Comparison of ENCODE assay signal across 8 mouse cellular contexts in the genomic region with DNA sequence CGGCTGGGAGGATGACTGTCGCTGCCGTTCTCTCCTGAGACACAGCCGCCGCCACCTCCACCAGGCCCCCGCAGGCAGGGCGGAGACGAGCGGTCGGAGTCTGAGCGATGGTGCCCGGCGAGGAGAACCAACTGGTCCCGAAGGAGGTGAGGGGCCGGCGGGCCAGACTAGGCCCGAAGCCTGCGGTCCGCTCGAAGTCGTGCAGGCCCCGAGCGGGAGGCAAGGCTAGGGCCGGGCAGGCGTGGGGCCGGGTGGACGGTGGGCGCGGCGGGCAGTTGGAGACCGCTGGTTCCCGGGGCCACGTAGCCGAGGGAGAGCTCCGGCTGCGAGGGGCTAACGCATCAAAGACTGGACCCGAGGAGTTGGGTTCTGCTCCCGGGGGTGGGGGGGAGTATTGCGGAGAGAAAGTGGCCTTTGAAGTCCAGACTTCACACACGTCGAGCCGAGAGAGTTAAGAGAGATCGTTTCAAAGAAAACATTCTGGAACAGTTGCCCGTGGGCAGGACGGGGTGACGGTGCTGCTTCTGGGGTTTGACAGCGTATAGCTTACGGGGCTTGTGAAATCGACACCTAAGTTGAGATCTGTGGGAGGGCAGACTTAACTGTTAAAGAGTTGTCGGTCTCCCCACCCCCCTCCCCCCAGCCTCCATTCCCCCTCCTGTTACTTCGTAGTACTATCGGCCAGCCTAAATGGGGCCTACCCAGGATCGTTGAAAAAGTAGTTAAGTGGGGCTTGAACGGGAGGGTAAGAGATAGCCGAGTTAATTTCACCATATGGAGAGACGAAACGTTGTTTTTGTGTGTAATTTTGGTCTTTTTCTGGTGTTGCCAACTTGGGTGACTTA. TPM values are rescaled to one million over a fixed set of nuclear protein-coding genes. Genes with fewer than 3 reads are reported as not detected.
DNase-seq lines count a peak whose midpoint lies in the region; ATAC-seq and TF ChIP-seq lines count a peak whose summit lies in the region.

No protein-coding gene starts in this region.

- no peak for TF ChIP-seq CTCF in testis, adult 2 months (IDR thresholded peaks at IDR 0.05; ENCODE audit: control insufficient read depth, insufficient read depth, insufficient replicate concordance, low read depth, low read length)

- H3K4me1 ChIP-seq in testis, adult 2 months (ENCODE audit: control insufficient read depth, insufficient read depth, low read length), result peaks cover 9% of the 10 kb centered on the region
- peaks cover 32% of the 10 kb centered on the region for H3K4me1 ChIP-seq in forebrain, embryonic 10.5 days
- peaks cover 21% of the 10 kb centered on the region for H3K4me1 ChIP-seq in intestine, embryonic 16.5 days (ENCODE audit: control insufficient read depth, insufficient read depth, low read length)
- H3K4me1 ChIP-seq in midbrain, embryonic 10.5 days, result peaks cover 34% of the 10 kb centered on the region

- peak overlapping the region; percentile 97 for H3K4me3 ChIP-seq in testis, adult 2 months (ENCODE audit: control insufficient read depth, low read depth, low read length)
- peak overlapping the region; percentile 94 for H3K4me3 ChIP-seq in forebrain, embryonic 10.5 days
- peak overlapping the region; percentile 71 for H3K4me3 ChIP-seq in intestine, embryonic 16.5 days (ENCODE audit: low read length)
- peak overlapping the region; percentile 82 for H3K4me3 ChIP-seq in midbrain, embryonic 10.5 days

- H3K27me3 ChIP-seq in testis, adult 2 months (ENCODE audit: control insufficient read depth, insufficient read depth, low read length), result no peaks in the 10 kb centered on the region
- peaks cover 12% of the 10 kb centered on the region; the same call in 1 of the 2 replicates for H3K27me3 ChIP-seq in forebrain, embryonic 10.5 days (ENCODE audit: poor library complexity, severe bottlenecking)
- no peaks in the 10 kb centered on the region for H3K27me3 ChIP-seq in intestine, embryonic 16.5 days (replicated peaks; ENCODE audit: control insufficient read depth, insufficient read depth, low read length)
- H3K27me3 ChIP-seq in midbrain, embryonic 10.5 days (ENCODE audit: low read depth, poor library complexity, severe bottlenecking), result no peaks in the 10 kb centered on the region

- H3K9ac ChIP-seq in intestine, embryonic 16.5 days (ENCODE audit: low read depth, low read length), result peak overlapping the region; percentile 92

- no peaks in the 10 kb centered on the region for H3K9me3 ChIP-seq in forebrain, embryonic 10.5 days
- H3K9me3 ChIP-seq in intestine, embryonic 16.5 days (ENCODE audit: control insufficient read depth, low read length), result no peaks in the 10 kb centered on the region
- H3K9me3 ChIP-seq in midbrain, embryonic 10.5 days (replicated peaks), result no peaks in the 10 kb centered on the region

- peak overlapping the region; percentile 50 for H3K4me2 ChIP-seq in intestine, embryonic 16.5 days (ENCODE audit: low read depth, low read length)

- DNase-seq in adrenal gland, postnatal 25 days, result peak; percentile 66
- DNase-seq in adrenal gland, adult 18-20 months (ENCODE audit: low spot score in 2 of 2), result no peak
- no peak for DNase-seq in testis, postnatal 10 days (ENCODE audit: low spot score)
- DNase-seq in forebrain, embryonic 10.5 days (ENCODE audit: extremely low spot score, low spot score), result no peak
- no peak for DNase-seq in midbrain, embryonic 10.5 days (ENCODE audit: low spot score)
- DNase-seq in thymus, postnatal 25 days, result peak; percentile 62

- under 1% methylated on average over 58 of the region's 58 CpGs for WGBS in forebrain, embryonic 10.5 days
- WGBS in intestine, embryonic 16.5 days, result under 1% methylated on average over 58 of the region's 58 CpGs
- WGBS in midbrain, embryonic 10.5 days, result under 1% methylated on average over 58 of the region's 58 CpGs

- H3K36me3 ChIP-seq in testis, adult 2 months (ENCODE audit: control insufficient read depth, insufficient read depth, low read length), result peaks cover 2% of the 10 kb centered on the region
- peaks cover 13% of the 10 kb centered on the region for H3K36me3 ChIP-seq in forebrain, embryonic 10.5 days (replicated peaks)
- H3K36me3 ChIP-seq in intestine, embryonic 16.5 days (ENCODE audit: control insufficient read depth, insufficient read depth, low read length), result no peaks in the 10 kb centered on the region
- H3K36me3 ChIP-seq in midbrain, embryonic 10.5 days, result peaks cover 5% of the 10 kb centered on the region; the same call in 1 of the 2 replicates

- peak; percentile 16; the same call in 1 of the 2 replicates for TF ChIP-seq POLR2A in testis, adult 2 months (IDR thresholded peaks at IDR 0.05; ENCODE audit: control insufficient read depth, low read depth, low read length)

- ATAC-seq in intestine, embryonic 16.5 days, result peak; percentile 72

- H3K27ac ChIP-seq in testis, adult 2 months (ENCODE audit: control insufficient read depth, insufficient read depth, low read depth, low read length), result peak overlapping the region; percentile 98
- H3K27ac ChIP-seq in forebrain, embryonic 10.5 days, result peak overlapping the region; percentile 99
- H3K27ac ChIP-seq in intestine, embryonic 16.5 days (ENCODE audit: low read length), result peak overlapping the region; percentile 98
- H3K27ac ChIP-seq in midbrain, embryonic 10.5 days (replicated peaks), result peak overlapping the region; percentile 99

RNA-seq across cellular contexts. Expression of gene Usp47, which starts 0.5 kb away (rescaled TPM):
- 73.4 and 75.9 TPM in 2 replicates for total RNA-seq in adrenal gland, postnatal 25 days (2021)
- 10 to 100 TPM; 62.1 to 66.6 TPM for total RNA-seq in adrenal gland, adult 18-20 months (2021)
- 57.8 and 68.3 TPM in 2 replicates for polyA plus RNA-seq in testis, adult 2 months (2012; rRNA removed)
- 86.0 and 88.3 TPM in 2 replicates for polyA plus RNA-seq in forebrain, embryonic 10.5 days (2016; fragmentation: Nextera tagmentation; extraction: Ambion mirVana)
- polyA plus RNA-seq in intestine, embryonic 16.5 days (2015; fragmentation: Nextera tagmentation; extraction: Ambion mirVana), result 48.7 and 50.8 TPM in 2 replicates
- polyA plus RNA-seq in midbrain, embryonic 10.5 days (2016; fragmentation: Nextera tagmentation; extraction: Ambion mirVana), result 78.3 and 93.7 TPM in 2 replicates

Comparison
In these comparisons a context has a peak if more than half of its experiments do, and no peak if none do; other contexts are left out.
1. DNase-seq: peak in adrenal gland, postnatal 25 days (single experiment) and thymus, postnatal 25 days (single experiment); none in adrenal gland, adult 18-20 months (0 of 2), testis, postnatal 10 days (single experiment), forebrain, embryonic 10.5 days (single experiment) and midbrain, embryonic 10.5 days (single experiment).
2. Peak in every context shown above with its lines, with median percentiles within 50 percentile points of each other: H3K27ac ChIP-seq and H3K4me3 ChIP-seq.